Mouse (Mus musculus): ENCODE data around the gene Rcsd1. TPM values are rescaled to one million over a fixed set of nuclear protein-coding genes. Genes with fewer than 3 reads are reported as not detected.
A peak's percentile ranks its signal among the peaks of the same experiment; 100 is the strongest.

The Rcsd1 gene
- polyA plus RNA-seq, 1 experiment from 2014 or later: 10.1 TPM

GRCm38 (mm10) chr1:165618201-165618624 lies 91.3 kb downstream of the Rcsd1 start:
- no peaks in the 10 kb centered on the region for H3K27me3 ChIP-seq (ENCODE audit: low read depth, poor library complexity, severe bottlenecking)
- 64% methylated on average over 9 of the region's 9 CpGs for whole genome bisulfite sequencing
- H3K36me3 ChIP-seq: peaks cover 53% of the 10 kb centered on the region
- H3K4me1 ChIP-seq: peaks cover 29% of the 10 kb centered on the region
- H3K9me3 ChIP-seq (replicated peaks): no peaks in the 10 kb centered on the region
- DNase-seq (ENCODE audit: low spot score): no peak
- no peak overlapping the region for H3K4me3 ChIP-seq
- no peak overlapping the region for H3K27ac ChIP-seq

- H3K36me3 ChIP-seq: peaks cover 47% of the 10 kb centered on the region
- peaks cover 29% of the 10 kb centered on the region for H3K4me1 ChIP-seq
- no peaks in the 10 kb centered on the region for H3K27me3 ChIP-seq (ENCODE audit: low read depth, poor library complexity, severe bottlenecking)
- WGBS: 13% methylated on average over 15 of the region's 15 CpGs
- H3K4me3 ChIP-seq: peak overlapping the region; percentile 22; the same call in 1 of the 2 replicates
- H3K27ac ChIP-seq: peak overlapping the region; percentile 79
- DNase-seq (ENCODE audit: low spot score): peak; percentile 44
- H3K9me3 ChIP-seq (replicated peaks): no peaks in the 10 kb centered on the region
Observed at GRCm38 (mm10) chr1:165617166-165617891, 92.2 kb downstream of the Rcsd1 start.

DNA sequence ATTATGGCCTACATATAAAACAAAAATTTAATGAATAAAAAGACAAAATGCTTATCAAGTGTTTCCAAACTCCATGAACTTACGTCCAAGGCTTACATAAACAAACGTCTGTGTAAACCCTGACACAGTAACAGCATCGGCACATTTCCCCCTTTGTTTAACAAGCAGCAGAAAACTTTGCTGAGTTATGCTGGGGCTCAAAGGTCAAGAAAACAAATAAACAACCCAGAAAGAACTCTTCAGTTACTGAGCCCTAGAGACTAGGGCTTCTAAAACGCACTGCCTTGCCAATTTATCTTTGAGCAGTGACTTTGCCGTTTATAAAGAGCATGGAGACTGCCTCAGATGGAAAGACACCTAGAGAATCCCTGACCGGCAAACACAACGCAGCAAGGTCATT lies 92.9 kb downstream of the Rcsd1 start:
- Histone ChIP-seq H3K4me1 (peaks cover 29% of the 10 kb centered on the region), H3K36me3 (peaks cover 43% of the 10 kb centered on the region), H3K27ac (peak overlapping the region; percentile 79), H3K9me3 (replicated peaks) (no peaks in the 10 kb centered on the region), H3K4me3 (0 out of 2 replicates have a peak overlapping the region, but pooled peaks have one; percentile 22), H3K27me3 (ENCODE audit: low read depth, poor library complexity, severe bottlenecking) (no peaks in the 10 kb centered on the region)
- DNase-seq (ENCODE audit: low spot score): no peak
- WGBS: 27% methylated on average over 7 of the region's 7 CpGs

DNA sequence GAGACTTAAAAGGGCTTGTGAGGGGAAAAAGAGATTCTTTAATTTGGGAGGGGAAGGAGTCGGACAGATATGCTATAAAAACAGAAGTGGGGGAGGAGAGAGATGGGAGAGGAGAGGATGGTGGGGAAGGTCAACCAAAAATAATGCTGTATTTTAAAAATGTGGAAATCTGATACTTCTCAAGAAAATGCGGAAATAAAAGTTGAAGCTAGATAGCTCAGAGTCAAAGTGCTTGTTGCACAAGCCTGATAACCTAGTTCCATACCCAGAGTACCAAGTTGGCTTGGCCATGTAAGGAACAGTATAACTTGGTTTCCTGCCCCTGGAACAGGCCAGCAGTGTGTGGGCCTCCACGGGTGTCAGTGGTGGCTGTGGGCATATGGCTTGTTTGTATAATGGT lies 94.8 kb downstream of the Rcsd1 start:
- Histone ChIP-seq H3K4me3 (no peak overlapping the region), H3K27me3 (ENCODE audit: low read depth, poor library complexity, severe bottlenecking) (no peaks in the 10 kb centered on the region), H3K9me3 (replicated peaks) (no peaks in the 10 kb centered on the region), H3K27ac (no peak overlapping the region), H3K4me1 (peaks cover 29% of the 10 kb centered on the region), H3K36me3 (peaks cover 32% of the 10 kb centered on the region)
- DNase-seq (ENCODE audit: low spot score): no peak
- 97% methylated on average over 3 of the region's 3 CpGs for WGBS

- Histone ChIP-seq H3K36me3 (peaks cover 32% of the 10 kb centered on the region), H3K27me3 (ENCODE audit: low read depth, poor library complexity, severe bottlenecking) (no peaks in the 10 kb centered on the region), H3K27ac (no peak overlapping the region), H3K4me3 (no peak overlapping the region), H3K9me3 (replicated peaks) (no peaks in the 10 kb centered on the region), H3K4me1 (peaks cover 34% of the 10 kb centered on the region)
- WGBS: 89% methylated on average over 4 of the region's 4 CpGs
- no peak for DNase-seq (ENCODE audit: low spot score)
Observed at GRCm38 (mm10) chr1:165613926-165614325, 95.6 kb downstream of the Rcsd1 start.

DNA sequence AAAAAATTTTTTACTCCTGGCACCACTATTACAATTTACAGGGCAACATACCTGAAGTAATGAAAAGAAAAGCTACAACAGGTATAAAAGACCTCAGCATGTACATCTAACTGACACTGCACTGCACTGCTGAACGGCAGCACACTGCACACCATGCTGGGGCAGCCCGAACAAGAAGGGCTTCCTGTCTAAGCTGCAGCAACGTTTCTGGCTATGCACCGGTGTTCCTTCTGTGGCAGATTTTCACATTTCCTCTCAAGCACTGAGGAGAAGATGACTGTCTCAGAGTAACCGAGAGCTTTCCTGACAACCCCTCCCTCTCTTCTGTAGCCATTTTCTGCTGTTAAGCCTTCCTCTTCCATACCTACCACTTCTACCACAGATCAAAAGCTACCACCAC lies 96.8 kb downstream of the Rcsd1 start:
- Histone ChIP-seq H3K27ac (no peak overlapping the region), H3K4me3 (no peak overlapping the region), H3K36me3 (peaks cover 40% of the 10 kb centered on the region), H3K9me3 (replicated peaks) (no peaks in the 10 kb centered on the region), H3K27me3 (ENCODE audit: low read depth, poor library complexity, severe bottlenecking) (no peaks in the 10 kb centered on the region), H3K4me1 (peaks cover 24% of the 10 kb centered on the region)
- no peak for DNase-seq (ENCODE audit: low spot score)
- WGBS: 75% methylated on average over 5 of the region's 5 CpGs

DNA sequence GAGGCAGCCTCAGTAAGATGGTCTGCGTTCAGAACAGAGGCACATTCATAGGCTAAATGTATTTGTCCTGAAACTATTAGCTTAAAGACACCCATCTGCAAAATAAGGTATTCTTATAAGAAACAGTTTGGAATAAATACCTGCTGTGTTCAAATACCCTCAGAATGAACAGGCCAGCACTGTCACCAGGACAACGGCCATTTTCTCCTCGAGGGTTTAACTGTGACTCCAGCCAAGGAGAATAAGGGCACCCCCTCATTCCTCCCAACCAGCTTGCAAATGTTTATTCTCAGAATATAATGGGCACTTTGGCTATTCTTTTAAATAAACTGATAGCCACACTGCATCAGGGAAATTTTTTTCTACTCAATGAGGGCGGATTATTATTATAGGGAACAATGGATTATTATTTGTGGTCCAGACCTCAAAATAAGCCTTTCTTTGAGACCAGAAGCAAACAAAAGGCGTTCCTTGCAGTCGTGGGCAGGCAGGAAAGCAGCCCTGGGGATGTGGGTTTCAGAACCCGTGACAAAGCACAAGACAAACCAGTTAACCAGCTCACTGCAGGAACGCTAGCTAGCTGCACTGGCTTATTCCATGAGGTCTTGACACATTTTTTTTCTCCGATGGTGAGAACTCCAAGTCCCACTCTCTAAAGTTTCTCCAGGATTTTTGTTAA lies 99.1 kb downstream of the Rcsd1 start:
- no peak overlapping the region; the same call in 1 of the 2 replicates for H3K27ac ChIP-seq
- H3K9me3 ChIP-seq (replicated peaks): no peaks in the 10 kb centered on the region
- no peak for DNase-seq (ENCODE audit: low spot score)
- peaks cover 52% of the 10 kb centered on the region for H3K36me3 ChIP-seq
- H3K27me3 ChIP-seq (ENCODE audit: low read depth, poor library complexity, severe bottlenecking): no peaks in the 10 kb centered on the region
- WGBS: 79% methylated on average over 9 of the region's 9 CpGs
- H3K4me1 ChIP-seq: peaks cover 4% of the 10 kb centered on the region; the same call in 1 of the 2 replicates
- H3K4me3 ChIP-seq: no peak overlapping the region

DNA sequence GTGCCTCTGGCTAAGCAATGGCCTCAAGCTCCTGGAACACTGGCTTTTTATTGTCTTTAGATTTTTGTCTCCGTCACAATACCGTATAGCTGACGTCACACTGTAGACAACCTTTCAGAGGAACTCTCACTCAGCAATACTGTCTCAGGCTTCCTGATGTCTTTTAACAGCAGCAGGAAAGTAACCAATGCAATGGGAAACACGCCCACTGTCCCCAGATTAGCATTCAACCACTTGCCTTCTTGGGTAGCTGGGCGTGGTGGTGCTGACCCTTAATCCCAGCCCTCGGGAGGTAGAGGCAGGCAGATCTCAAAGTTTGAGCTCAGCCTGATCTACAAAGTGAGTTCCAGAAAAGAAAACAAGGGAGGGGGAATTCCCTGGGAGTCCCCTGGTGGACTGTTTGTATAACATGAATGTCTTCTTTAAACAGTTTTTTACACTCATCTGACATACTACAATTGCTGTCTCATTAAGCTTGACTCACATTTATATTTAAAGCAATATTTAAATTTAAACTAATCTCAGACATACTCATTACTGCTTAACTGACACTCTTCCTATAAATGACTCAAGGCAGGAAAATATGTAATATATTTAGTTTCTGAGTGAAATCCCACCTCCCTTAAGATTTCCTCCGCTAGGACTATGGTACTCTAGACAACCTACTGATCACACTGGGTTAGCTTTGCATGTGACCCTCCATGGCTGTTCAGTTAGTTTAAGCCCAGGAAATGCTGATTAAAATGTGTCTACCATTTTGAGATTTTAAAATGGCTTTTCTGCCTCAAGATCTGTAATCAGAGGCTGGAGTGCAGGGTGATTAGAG lies 99.8 kb downstream of the Rcsd1 start:
- no peak overlapping the region for H3K27ac ChIP-seq
- H3K36me3 ChIP-seq: peaks cover 52% of the 10 kb centered on the region
- H3K4me3 ChIP-seq: no peak overlapping the region
- no peak for DNase-seq (ENCODE audit: low spot score)
- no peaks in the 10 kb centered on the region for H3K27me3 ChIP-seq (ENCODE audit: low read depth, poor library complexity, severe bottlenecking)
- 68% methylated on average over 7 of the region's 7 CpGs for WGBS
- H3K9me3 ChIP-seq (replicated peaks): no peaks in the 10 kb centered on the region
- H3K4me1 ChIP-seq: peaks cover 4% of the 10 kb centered on the region; the same call in 1 of the 2 replicates

DNA sequence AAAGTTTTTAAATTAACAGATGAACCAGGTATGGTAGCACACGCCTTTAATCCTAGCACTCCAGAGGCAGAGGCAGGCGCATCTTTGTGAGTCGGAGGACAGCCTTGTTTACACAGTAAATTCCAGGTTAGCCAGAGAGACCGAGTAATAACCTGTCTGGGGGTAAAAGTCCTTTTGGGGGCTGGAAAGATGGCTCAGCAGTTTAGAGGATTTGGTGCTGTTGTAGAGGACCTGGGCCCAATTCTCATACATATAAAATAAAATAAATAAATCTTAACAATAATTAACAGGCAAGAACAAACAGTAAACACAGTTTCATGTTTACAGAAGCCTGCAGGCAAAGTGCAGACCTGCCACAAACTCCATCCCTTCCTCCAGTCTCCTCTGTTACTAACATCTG lies 100.7 kb downstream of the Rcsd1 start:
- 75% methylated on average over 4 of the region's 4 CpGs for WGBS
- Histone ChIP-seq H3K36me3 (peaks cover 52% of the 10 kb centered on the region), H3K4me1 (peaks cover 4% of the 10 kb centered on the region; the same call in 1 of the 2 replicates), H3K4me3 (no peak overlapping the region), H3K27ac (no peak overlapping the region), H3K27me3 (ENCODE audit: low read depth, poor library complexity, severe bottlenecking) (no peaks in the 10 kb centered on the region), H3K9me3 (replicated peaks) (no peaks in the 10 kb centered on the region)
- DNase-seq (ENCODE audit: low spot score): no peak

DNA sequence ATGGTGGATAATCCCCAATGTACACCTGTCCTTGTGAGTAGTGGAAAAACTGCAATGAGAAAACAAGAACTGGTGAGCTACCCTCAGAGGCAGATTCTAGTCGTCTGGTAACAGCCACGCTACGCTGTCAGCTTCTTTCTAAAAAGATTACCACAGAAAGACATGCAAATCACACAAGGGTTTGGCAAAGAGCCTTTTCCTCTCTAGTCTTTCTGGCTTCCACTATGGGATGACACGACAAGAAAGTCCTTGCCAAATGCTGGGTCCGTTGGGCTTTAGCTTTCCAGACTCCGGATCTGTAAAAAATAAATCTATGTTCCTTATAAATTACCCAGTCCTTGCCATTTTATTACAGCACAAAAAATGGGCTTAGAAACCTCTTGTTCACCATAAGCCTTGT lies 103.8 kb downstream of the Rcsd1 start:
- Histone ChIP-seq H3K4me1 (peaks cover 4% of the 10 kb centered on the region; the same call in 1 of the 2 replicates), H3K27me3 (ENCODE audit: low read depth, poor library complexity, severe bottlenecking) (no peaks in the 10 kb centered on the region), H3K36me3 (peaks cover 74% of the 10 kb centered on the region), H3K27ac (no peak overlapping the region), H3K4me3 (no peak overlapping the region), H3K9me3 (replicated peaks) (no peaks in the 10 kb centered on the region)
- DNase-seq (ENCODE audit: low spot score): no peak
- 97% methylated on average over 6 of the region's 6 CpGs for WGBS

GRCm38 (mm10) chr1:165605108-165605507 lies 104.4 kb downstream of the Rcsd1 start:
- no peak overlapping the region for H3K27ac ChIP-seq
- H3K9me3 ChIP-seq (replicated peaks): no peaks in the 10 kb centered on the region
- H3K36me3 ChIP-seq: peaks cover 75% of the 10 kb centered on the region
- H3K4me3 ChIP-seq: no peak overlapping the region
- H3K27me3 ChIP-seq (ENCODE audit: low read depth, poor library complexity, severe bottlenecking): no peaks in the 10 kb centered on the region
- no peak for DNase-seq (ENCODE audit: low spot score)
- WGBS: 89% methylated on average over 3 of the region's 3 CpGs
- H3K4me1 ChIP-seq: peaks cover 4% of the 10 kb centered on the region; the same call in 1 of the 2 replicates

- WGBS: 91% methylated on average over 8 of the region's 8 CpGs
- Histone ChIP-seq H3K36me3 (peaks cover 79% of the 10 kb centered on the region), H3K9me3 (replicated peaks) (no peaks in the 10 kb centered on the region), H3K27ac (no peak overlapping the region), H3K4me3 (no peak overlapping the region), H3K4me1 (no peaks in the 10 kb centered on the region), H3K27me3 (ENCODE audit: low read depth, poor library complexity, severe bottlenecking) (no peaks in the 10 kb centered on the region)
- DNase-seq (ENCODE audit: low spot score): no peak
Observed at GRCm38 (mm10) chr1:165604203-165604602, 105.4 kb downstream of the Rcsd1 start.

Measured in limb, embryonic 10.5 days (tissue).